Comparison of ENCODE assay signal across 31 mouse cellular contexts in the genomic region with DNA sequence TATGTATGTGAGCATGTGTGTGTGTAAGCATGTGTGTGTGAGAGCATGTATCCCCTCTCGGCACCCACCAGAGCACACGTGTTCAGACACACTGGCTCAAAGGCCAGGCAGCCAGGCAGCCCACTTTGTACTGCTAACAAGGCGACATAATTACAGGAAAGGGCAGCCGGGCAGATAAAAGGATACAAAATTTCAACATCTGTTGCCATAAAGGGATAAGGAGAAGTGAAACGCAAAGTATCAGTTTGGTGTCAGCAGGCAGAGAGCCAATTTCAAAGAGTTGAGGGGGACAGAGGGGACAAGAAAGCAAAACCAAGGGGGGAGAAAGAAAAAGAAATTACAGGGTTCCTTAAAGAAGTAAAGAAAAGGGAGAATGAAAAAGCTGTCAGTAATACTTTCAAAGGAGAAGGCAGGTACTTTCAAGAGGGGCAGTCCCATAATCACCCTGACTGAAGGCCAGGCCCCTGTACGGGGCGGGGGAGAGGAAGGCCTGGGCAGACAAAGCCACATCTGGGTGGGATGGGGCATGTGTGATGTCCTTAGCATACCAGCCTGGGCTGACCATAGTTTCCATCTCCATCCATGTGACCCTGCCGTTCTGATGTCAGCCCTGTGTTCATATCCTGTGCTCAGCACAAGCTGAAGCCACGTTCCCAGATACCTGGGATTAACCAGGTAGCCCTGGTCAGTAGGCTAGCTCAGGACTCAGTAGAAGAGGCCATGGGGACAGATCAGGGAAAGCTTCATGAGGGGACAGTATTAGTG. TPM values are rescaled to one million over a fixed set of nuclear protein-coding genes. Genes with fewer than 3 reads are reported as not detected.
DNase-seq lines count a peak whose midpoint lies in the region; ATAC-seq and TF ChIP-seq lines count a peak whose summit lies in the region.
"Had no signal": no experiment of that assay in that cellular context is flagged by ENCODE, and none has a peak within 500 bp of the region (broad histone marks: within the 10 kb centered on the region; RNA-seq: fewer than 3 reads in every experiment).

No protein-coding gene starts in this region.

- peak; percentile 50 for ATAC-seq in megakaryocyte progenitor cell, adult 5-6 weeks (replicated peaks; ENCODE audit: poor library complexity)
- ATAC-seq in forebrain, embryonic 12.5 days (ENCODE audit: low FRiP score) = no peak
- ATAC-seq: forebrain, embryonic 16.5 days; hindbrain, embryonic 16.5 days; midbrain, embryonic 16.5 days had no signal

- intact Hi-C loops in gastrocnemius, postnatal 36 days (cut with DNase I) = no loop called here

- peaks cover 68% of the 10 kb centered on the region for H3K27me3 ChIP-seq in embryonic facial prominence, embryonic 10.5 days (replicated peaks; ENCODE audit: low read depth, poor library complexity, severe bottlenecking)
- peaks cover 91% of the 10 kb centered on the region for H3K27me3 ChIP-seq in forebrain, embryonic 12.5 days
- H3K27me3 ChIP-seq: embryonic facial prominence, embryonic 13.5 days; heart, embryonic 15.5 days; kidney, embryonic 15.5 days; liver, embryonic 15.5 days; lung, embryonic 15.5 days; stomach, embryonic 15.5 days had no signal

- DNase-seq in testis, postnatal 14 days (ENCODE audit: low spot score) = peak; percentile 46
- no peak for DNase-seq in testis, postnatal 10 days (ENCODE audit: low spot score)
- DNase-seq in embryonic facial prominence, embryonic 10.5 days (ENCODE audit: low spot score) = no peak
- no peak for DNase-seq in lung, adult 2 months
- no peak for DNase-seq in gastrocnemius, postnatal 36 days
- DNase-seq: adrenal gland, adult 8-10 months; B cell, adult 2 months; cerebellum, adult 11 months; cerebellum, adult 9-10 months; cerebellum, postnatal 36 days; embryo, embryonic 11 days; gastrocnemius, adult 2 months; kidney, adult 18-20 months; kidney, postnatal 25 days; thymus, adult 18-20 months; thymus, postnatal 36 days had no signal

- H3K4me2 ChIP-seq in forebrain, embryonic 12.5 days = no peak overlapping the region
- H3K4me2 ChIP-seq: embryonic facial prominence, embryonic 13.5 days; heart, embryonic 15.5 days; kidney, embryonic 15.5 days; liver, embryonic 15.5 days; lung, embryonic 15.5 days; neural tube, embryonic 12.5 days; stomach, embryonic 15.5 days had no signal

- peaks cover 13% of the 10 kb centered on the region for H3K36me3 ChIP-seq in embryonic facial prominence, embryonic 10.5 days (replicated peaks)
- H3K36me3 ChIP-seq in forebrain, embryonic 12.5 days (replicated peaks) = no peaks in the 10 kb centered on the region

- no peaks in the 10 kb centered on the region for H3K9me3 ChIP-seq in embryonic facial prominence, embryonic 10.5 days
- peaks cover 4% of the 10 kb centered on the region; the same call in 1 of the 2 replicates for H3K9me3 ChIP-seq in forebrain, embryonic 12.5 days
- H3K9me3 ChIP-seq: embryonic facial prominence, embryonic 13.5 days; heart, embryonic 15.5 days; kidney, embryonic 15.5 days; liver, embryonic 15.5 days; lung, embryonic 15.5 days; stomach, embryonic 15.5 days had no signal

- 65% methylated on average over 9 of the region's 9 CpGs for WGBS in embryonic facial prominence, embryonic 10.5 days
- 54% methylated on average over 9 of the region's 9 CpGs for WGBS in lung, adult 2 months
- WGBS in forebrain, embryonic 12.5 days = 63% methylated on average over 9 of the region's 9 CpGs

- H3K4me1 ChIP-seq in embryonic facial prominence, embryonic 10.5 days = peaks cover 59% of the 10 kb centered on the region
- no peaks in the 10 kb centered on the region for H3K4me1 ChIP-seq in lung, adult 2 months (ENCODE audit: control insufficient read depth, insufficient read depth, low read length)
- H3K4me1 ChIP-seq in forebrain, embryonic 12.5 days = peaks cover 23% of the 10 kb centered on the region

- H3K4me3 ChIP-seq in embryonic facial prominence, embryonic 10.5 days = no peak overlapping the region
- H3K4me3 ChIP-seq in lung, adult 2 months (replicated peaks; ENCODE audit: extremely low read depth, low read depth, low read length) = no peak overlapping the region
- no peak overlapping the region for H3K4me3 ChIP-seq in forebrain, embryonic 12.5 days (replicated peaks)
- H3K4me3 ChIP-seq: embryonic facial prominence, embryonic 13.5 days; forebrain, embryonic 10.5 days; gastrocnemius, adult 2 months; heart, embryonic 15.5 days; kidney, embryonic 15.5 days; layer of hippocampus, adult 2 months; liver, embryonic 15.5 days; lung, embryonic 15.5 days; myocyte; neural tube, embryonic 12.5 days; stomach, embryonic 15.5 days had no signal

- no peak for TF ChIP-seq POLR2A in lung, adult 2 months (IDR thresholded peaks at IDR 0.05; ENCODE audit: borderline replicate concordance, extremely low read depth, low read depth, low read length)

- H3K9ac ChIP-seq in forebrain, embryonic 12.5 days = no peak overlapping the region
- H3K9ac ChIP-seq: embryonic facial prominence, embryonic 13.5 days; heart, embryonic 15.5 days; kidney, embryonic 15.5 days; liver, embryonic 15.5 days; lung, embryonic 15.5 days; neural tube, embryonic 12.5 days; stomach, embryonic 15.5 days had no signal

- TF ChIP-seq CTCF in lung, adult 2 months (IDR thresholded peaks at IDR 0.05; ENCODE audit: insufficient read depth, low read length) = no peak

- H3K27ac ChIP-seq in embryonic facial prominence, embryonic 10.5 days (replicated peaks) = peak overlapping the region; percentile 1; the same call in 1 of the 2 replicates
- H3K27ac ChIP-seq in forebrain, embryonic 12.5 days = no peak overlapping the region
- H3K27ac ChIP-seq: embryonic facial prominence, embryonic 13.5 days; forebrain, embryonic 10.5 days; gastrocnemius, adult 2 months; heart, embryonic 15.5 days; kidney, embryonic 15.5 days; layer of hippocampus, adult 2 months; liver, embryonic 15.5 days; lung, embryonic 15.5 days; neural tube, embryonic 12.5 days; stomach, embryonic 15.5 days had no signal

RNA-seq across cellular contexts. Expression of gene Gm17018, which starts 24.6 kb away (rescaled TPM):
- polyA plus RNA-seq in embryonic facial prominence, embryonic 10.5 days (2016; fragmentation: Nextera tagmentation; extraction: Ambion mirVana) = 50.3 and 50.8 TPM in 2 replicates
- 21.1 and 32.4 TPM in 2 replicates for total RNA-seq in megakaryocyte progenitor cell, adult 5-6 weeks (2015)
- 39.5 and 40.6 TPM in 2 replicates for total RNA-seq in megakaryocyte progenitor cell, adult 5-6 weeks (2017)
- 6.6 and 7.5 TPM in 2 replicates for polyA plus RNA-seq in lung, adult 2 months (2012; rRNA removed)
- 10 to 100 TPM; 17.5 to 18.9 TPM for total RNA-seq in gastrocnemius, postnatal 36 days (2021)
- 45.5 and 47.1 TPM in 2 replicates for polyA plus RNA-seq in forebrain, embryonic 12.5 days (2016; fragmentation: Nextera tagmentation; extraction: Ambion mirVana)

RNA-seq across cellular contexts. Expression of gene Poll, which starts 24.7 kb away (rescaled TPM):
- 23.3 and 23.8 TPM in 2 replicates for polyA plus RNA-seq in embryonic facial prominence, embryonic 10.5 days (2016; fragmentation: Nextera tagmentation; extraction: Ambion mirVana)
- total RNA-seq in megakaryocyte progenitor cell, adult 5-6 weeks (2015) = 5.6 and 7.0 TPM in 2 replicates
- 13.2 and 18.5 TPM in 2 replicates for total RNA-seq in megakaryocyte progenitor cell, adult 5-6 weeks (2017)
- polyA plus RNA-seq in lung, adult 2 months (2012; rRNA removed) = 9.1 and 10.6 TPM in 2 replicates
- 10 to 100 TPM; 13.3 to 14.2 TPM for total RNA-seq in gastrocnemius, postnatal 36 days (2021)
- 18.1 and 18.2 TPM in 2 replicates for polyA plus RNA-seq in forebrain, embryonic 12.5 days (2016; fragmentation: Nextera tagmentation; extraction: Ambion mirVana)
